Mouse (Mus musculus) C2C12 (cell line): ENCODE results near the gene Oasl2.

Source experiments
- CTCF ChIP-seq: IDR thresholded peaks from one replicate; pipeline ENCODE4 v1.5.1; 2011; ENCODE audit not compliant: control insufficient read depth, insufficient read depth, insufficient read length
- MAX ChIP-seq: IDR thresholded peaks from one replicate; pipeline ENCODE4 v1.6.1; 2011; ENCODE audit warnings: mild to moderate bottlenecking, control low read depth
- USF1 ChIP-seq: IDR thresholded peaks from one replicate; pipeline ENCODE4 v1.6.1; 2011; ENCODE audit warnings: low read depth, mild to moderate bottlenecking, control low read depth, moderate library complexity

GRCm38 (mm10) chr5:114879399-114879798 lies 17.3 kb upstream of the Oasl2 start:
- TF ChIP-seq USF1 = no peak
- no peak for TF ChIP-seq CTCF
- no peak for TF ChIP-seq MAX
